Mouse (Mus musculus) CH12.LX (cell line): ENCODE data around the gene Prr15l. TPM values are rescaled to one million over a fixed set of nuclear protein-coding genes. Genes with fewer than 3 reads are reported as not detected.
A peak's percentile ranks its signal among the peaks of the same experiment; 100 is the strongest.

ENCODE experiments used
- DNase-seq: peaks from one replicate; pipeline ENCODE4 v3.0.0-alpha.2; 2013; ENCODE audit errors: extremely low read depth
- H3K27ac ChIP-seq: 2 replicates; pipeline ENCODE4 v1.5.1; 2012; ENCODE audit warnings: low read depth, mild to moderate bottlenecking, control low read depth, moderate library complexity; ENCODE audit not compliant: insufficient read depth
- H3K27me3 ChIP-seq: replicated peaks from 2 replicates; pipeline ENCODE3; 2012; ENCODE audit warnings: inconsistent platforms
- H3K36me3 ChIP-seq, 2 experiments: replicated peaks in 1 of 2; 2 replicates each; pipeline versions ENCODE3 to v1.6.1; 2012; ENCODE audit warnings: inconsistent platforms in 1 of 2, low read length in 1 of 2, mild to moderate bottlenecking in 1 of 2, mixed read lengths in 1 of 2, moderate library complexity in 1 of 2; ENCODE audit not compliant: control insufficient read depth in 1 of 2, insufficient read depth in 1 of 2
- H3K4me1 ChIP-seq, 2 experiments: 2 replicates each; pipeline ENCODE4 v1.6.1; 2012; ENCODE audit warnings: inconsistent platforms in 1 of 2, moderate library complexity in 1 of 2; ENCODE audit not compliant: insufficient read depth in 2 of 2, control insufficient read depth in 1 of 2
- H3K4me2 ChIP-seq: 2 replicates; pipeline ENCODE4 v1.6.1; 2012; ENCODE audit warnings: low read depth, mild to moderate bottlenecking, control low read depth; ENCODE audit not compliant: poor library complexity, insufficient read depth, severe bottlenecking
- H3K4me3 ChIP-seq, 3 experiments: fragments of 150-350 bp in 1 of 3; sonication (generic) in 1 of 3; replicated peaks in 1 of 3; 2 replicates each; pipeline versions ENCODE3 to v1.5.1; 2011 to 2012; ENCODE audit warnings: low read depth in 2 of 3, low read length in 2 of 3, mild to moderate bottlenecking in 2 of 3, moderate library complexity in 2 of 3, control low read depth in 1 of 3, improper control_type of control experiment in 1 of 3, inconsistent platforms in 1 of 3, mixed read lengths in 1 of 3; ENCODE audit not compliant: poor library complexity in 1 of 3
- H3K79me2 ChIP-seq: replicated peaks from 2 replicates; pipeline ENCODE4 v1.6.1; 2012; ENCODE audit warnings: mild to moderate bottlenecking, moderate library complexity; ENCODE audit not compliant: control insufficient read depth, poor library complexity, insufficient read depth, severe bottlenecking; ENCODE audit errors: extremely low read depth
- H3K9ac ChIP-seq: 2 replicates; pipeline ENCODE4 v1.6.1; 2012; ENCODE audit warnings: low read depth, mild to moderate bottlenecking, control low read depth, moderate library complexity; ENCODE audit not compliant: insufficient read depth
- H3K9me3 ChIP-seq: replicated peaks from 2 replicates; pipeline ENCODE3; 2012; ENCODE audit warnings: low read length, inconsistent platforms, mixed read lengths
- BHLHE40 ChIP-seq: IDR thresholded peaks from 2 replicates; pipeline ENCODE4 v1.6.1; 2011; ENCODE audit warnings: mild to moderate bottlenecking, low read depth, low read length, improper control_type of control experiment
- CHD1 ChIP-seq: IDR thresholded peaks from 2 replicates; pipeline ENCODE4 v1.6.1; 2012; ENCODE audit warnings: low read depth, low read length, improper control_type of control experiment, inconsistent platforms
- CHD2 ChIP-seq: IDR thresholded peaks from 2 replicates; pipeline ENCODE4 v1.6.1; 2011; ENCODE audit warnings: low read length, improper control_type of control experiment
- CTCF ChIP-seq, 2 experiments: IDR thresholded peaks in 1 of 2; conservative IDR thresholded peaks in 1 of 2; 2 replicates each; pipeline ENCODE4 v1.5.1; 2011 to 2012; ENCODE audit warnings: low read depth in 2 of 2, low read length in 2 of 2, improper control_type of control experiment in 1 of 2, inconsistent platforms in 1 of 2, mild to moderate bottlenecking in 1 of 2, moderate library complexity in 1 of 2
- E2F4 ChIP-seq: IDR thresholded peaks from 2 replicates; pipeline ENCODE4 v1.6.1; 2011; ENCODE audit warnings: low read depth, low read length, improper control_type of control experiment; ENCODE audit not compliant: insufficient replicate concordance
- ELF1 ChIP-seq: IDR thresholded peaks from 2 replicates; pipeline ENCODE4 v1.6.1; 2014; ENCODE audit warnings: low read depth, mild to moderate bottlenecking, inconsistent platforms, low read length, improper control_type of control experiment
- EP300 ChIP-seq: IDR thresholded peaks from 2 replicates; pipeline ENCODE4 v1.6.1; 2011; ENCODE audit warnings: low read length, improper control_type of control experiment
- ETS1 ChIP-seq: conservative IDR thresholded peaks from 2 replicates; pipeline ENCODE4 v1.6.1; 2012; ENCODE audit warnings: low read depth, mild to moderate bottlenecking, inconsistent platforms, low read length, improper control_type of control experiment, moderate library complexity
- GABPA ChIP-seq: IDR thresholded peaks from 2 replicates; pipeline ENCODE4 v1.6.1; 2012; ENCODE audit warnings: low read depth, low read length, improper control_type of control experiment, inconsistent platforms; ENCODE audit not compliant: insufficient replicate concordance
- HCFC1 ChIP-seq: IDR thresholded peaks from 2 replicates; pipeline ENCODE4 v1.6.1; 2012; ENCODE audit warnings: low read depth, mild to moderate bottlenecking, inconsistent platforms, low read length, improper control_type of control experiment
- IRF4 ChIP-seq: IDR thresholded peaks from 2 replicates; pipeline ENCODE4 v1.6.1; 2014; ENCODE audit warnings: low read depth, mild to moderate bottlenecking, inconsistent platforms, low read length, improper control_type of control experiment
- JUN ChIP-seq: IDR thresholded peaks from 2 replicates; pipeline ENCODE4 v1.6.1; 2011; ENCODE audit warnings: low read depth, mild to moderate bottlenecking, low read length, improper control_type of control experiment, moderate library complexity; ENCODE audit not compliant: insufficient read depth
- JUND ChIP-seq: conservative IDR thresholded peaks from 2 replicates; pipeline ENCODE4 v1.6.1; 2011; ENCODE audit warnings: low read depth, low read length, improper control_type of control experiment
- KAT2A ChIP-seq: IDR thresholded peaks from 2 replicates; pipeline ENCODE4 v1.6.1; 2012; ENCODE audit warnings: low read length, improper control_type of control experiment, inconsistent platforms; ENCODE audit not compliant: insufficient replicate concordance
- MAFK ChIP-seq: IDR thresholded peaks from 2 replicates; pipeline ENCODE4 v1.6.1; 2011; ENCODE audit warnings: low read length, improper control_type of control experiment; ENCODE audit not compliant: insufficient replicate concordance
- MAX ChIP-seq: IDR thresholded peaks from 2 replicates; pipeline ENCODE4 v1.6.1; 2011; ENCODE audit warnings: low read length, improper control_type of control experiment
- MAZ ChIP-seq: IDR thresholded peaks from 2 replicates; pipeline ENCODE4 v1.6.1; 2012; ENCODE audit warnings: low read depth, mild to moderate bottlenecking, inconsistent platforms, low read length, improper control_type of control experiment, moderate library complexity
- MEF2A ChIP-seq: IDR thresholded peaks from 2 replicates; pipeline ENCODE4 v1.6.1; 2014; ENCODE audit warnings: low read depth, mild to moderate bottlenecking, inconsistent platforms, low read length, improper control_type of control experiment, borderline replicate concordance
- MXI1 ChIP-seq: IDR thresholded peaks from 2 replicates; pipeline ENCODE4 v1.6.1; 2011; ENCODE audit warnings: mild to moderate bottlenecking, low read depth, low read length, improper control_type of control experiment
- MYC ChIP-seq: IDR thresholded peaks from 2 replicates; pipeline ENCODE4 v1.6.1; 2011; ENCODE audit warnings: low read depth, mild to moderate bottlenecking, improper control_type of control experiment, low read length
- NELFE ChIP-seq: IDR thresholded peaks from 2 replicates; pipeline ENCODE4 v1.6.1; 2011; ENCODE audit warnings: low read depth, low read length, improper control_type of control experiment
- NRF1 ChIP-seq: IDR thresholded peaks from 2 replicates; pipeline ENCODE4 v1.6.1; 2014; ENCODE audit warnings: low read depth, mild to moderate bottlenecking, inconsistent platforms, low read length, improper control_type of control experiment, moderate library complexity
- PAX5 ChIP-seq: IDR thresholded peaks from 2 replicates; pipeline ENCODE4 v1.6.1; 2012; ENCODE audit warnings: low read length, inconsistent platforms, mixed read lengths
- POLR2A ChIP-seq: IDR thresholded peaks from 2 replicates; pipeline ENCODE4 v1.6.1; 2011; ENCODE audit warnings: low read depth, mild to moderate bottlenecking, improper control_type of control experiment, low read length
- POLR2AphosphoS2 ChIP-seq: IDR thresholded peaks from 2 replicates; pipeline ENCODE4 v1.6.1; 2011; ENCODE audit warnings: low read depth, low read length, improper control_type of control experiment
- RAD21 ChIP-seq: IDR thresholded peaks from 2 replicates; pipeline ENCODE4 v1.6.1; 2011; ENCODE audit warnings: low read depth, mild to moderate bottlenecking, low read length, improper control_type of control experiment, moderate library complexity
- RCOR1 ChIP-seq: conservative IDR thresholded peaks from 2 replicates; pipeline ENCODE4 v1.6.1; 2012; ENCODE audit warnings: low read depth, mild to moderate bottlenecking, inconsistent platforms, low read length, improper control_type of control experiment
- SIN3A ChIP-seq: IDR thresholded peaks from 2 replicates; pipeline ENCODE4 v1.6.1; 2012; ENCODE audit warnings: low read length, improper control_type of control experiment, inconsistent platforms
- SMC3 ChIP-seq: IDR thresholded peaks from 2 replicates; pipeline ENCODE4 v1.6.1; 2011; ENCODE audit warnings: low read depth, low read length, improper control_type of control experiment
- TBP ChIP-seq: conservative IDR thresholded peaks from 2 replicates; pipeline ENCODE4 v1.6.1; 2011; ENCODE audit warnings: low read depth, low read length, improper control_type of control experiment
- TCF12 ChIP-seq: IDR thresholded peaks from 2 replicates; pipeline ENCODE4 v1.6.1; 2014; ENCODE audit warnings: low read depth, mild to moderate bottlenecking, inconsistent platforms, low read length, improper control_type of control experiment
- UBTF ChIP-seq: IDR thresholded peaks from 2 replicates; pipeline ENCODE4 v1.6.1; 2012; ENCODE audit warnings: low read depth, mild to moderate bottlenecking, inconsistent platforms, low read length, improper control_type of control experiment, moderate library complexity
- USF1 ChIP-seq: IDR thresholded peaks from 2 replicates; pipeline ENCODE4 v1.6.1; 2014; ENCODE audit warnings: low read depth, mild to moderate bottlenecking, inconsistent platforms, low read length, improper control_type of control experiment
- USF2 ChIP-seq: conservative IDR thresholded peaks from 2 replicates; pipeline ENCODE4 v1.6.1; 2011; ENCODE audit warnings: low read depth, low read length, improper control_type of control experiment
- ZC3H11A ChIP-seq: IDR thresholded peaks from 2 replicates; pipeline ENCODE4 v1.6.1; 2012; ENCODE audit warnings: low read depth, mild to moderate bottlenecking, inconsistent platforms, low read length, improper control_type of control experiment
- ZKSCAN1 ChIP-seq: IDR thresholded peaks from 2 replicates; pipeline ENCODE4 v1.6.1; 2012; ENCODE audit warnings: low read depth, inconsistent platforms, low read length, improper control_type of control experiment, borderline replicate concordance
- ZMIZ1 ChIP-seq: IDR thresholded peaks from 2 replicates; pipeline ENCODE4 v1.6.1; 2012; ENCODE audit warnings: low read depth, mild to moderate bottlenecking, inconsistent platforms, low read length, improper control_type of control experiment
- ZNF384 ChIP-seq: IDR thresholded peaks from 2 replicates; pipeline ENCODE4 v1.6.1; 2012; ENCODE audit warnings: low read depth, low read length, improper control_type of control experiment, inconsistent platforms
- dilution Hi-C: fragments of 300-500 bp; cut with MboI; formaldehyde crosslinking; loops from 2 replicates; pipeline ENCODE4 v1.14.3; 2020; ENCODE audit warnings: low sequenced_read_pairs; ENCODE audit not compliant: extremely low pct_unique_long_range_greater_than_20kb, extremely low pct_ligation_motif_present
- in situ Hi-C: fragments of 300-500 bp; cut with MboI; formaldehyde crosslinking; loops from 3 replicates; pipeline ENCODE4 v1.14.3; 2019; ENCODE audit warnings: low sequenced_read_pairs, low pct_ligation_motif_present, low pct_unique_long_range_greater_than_20kb, mixed read lengths
- polyA plus RNA-seq: library from polyadenylated mRNA; unstranded; fragments of >175 nt; gene quantifications from 2 replicates; pipeline ENCODE4 v1.2.1, GENCODE M21; 2012; ENCODE audit warnings: low read depth; ENCODE audit not compliant: insufficient read length
- total RNA-seq, 2 experiments: library from RNA; depleted of rRNA; stranded (reverse); fragments of 300-350 nt in 1 of 2; fragments of >200 nt in 1 of 2; gene quantifications; 2 replicates each; pipeline ENCODE4 v1.2.3; 2012 to 2014

Gene Prr15l
- total and polyA plus RNA-seq, 3 experiments, result 0.08 to 0.31 TPM; not detected in 1

DNA sequence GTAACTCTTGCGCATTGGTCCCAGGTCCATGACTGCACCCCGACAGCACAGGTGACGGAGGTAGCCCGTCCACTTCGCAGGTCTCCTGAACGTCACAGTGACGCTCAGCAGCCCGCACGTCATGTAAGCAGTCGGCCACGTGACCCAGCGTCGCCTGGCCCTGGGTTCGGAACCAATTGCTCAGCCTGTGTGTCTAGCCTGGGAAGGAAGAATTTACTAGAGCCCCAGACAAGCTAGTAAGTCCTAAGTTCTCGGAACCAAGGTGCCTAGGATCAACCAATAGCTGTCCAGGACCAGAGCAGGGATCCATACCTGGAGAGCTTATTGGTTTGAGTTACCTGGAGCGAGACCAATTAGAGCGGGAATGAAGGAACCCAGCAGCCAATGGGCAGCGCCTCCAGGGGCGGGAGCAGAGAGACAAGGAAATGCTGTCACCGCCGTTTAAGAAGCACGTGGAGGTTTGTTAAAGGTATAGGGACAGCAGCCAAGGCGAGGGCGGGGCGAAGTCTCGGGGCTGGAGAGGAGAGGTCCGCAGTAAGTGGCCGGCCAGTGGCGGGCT, 15.9 kb downstream of the Prr15l start, which contains the start of gene Pnpo:
Pnpo (minus strand) TSS at position 241 of the 559 bp plus-strand sequence.
- Histone ChIP-seq H3K27ac (peak within 1 kb of the TSS; percentile 48; the same call in 1 of the 2 replicates), H3K4me1 (peaks cover 9 to 69% of the 10 kb centered on the region in 2 experiments), H3K36me3 (peaks cover 25 to 62% of the 10 kb centered on the region in 2 experiments), H3K4me2 (peak within 1 kb of the TSS; percentile 86), H3K27me3 (no peaks in the 10 kb centered on the region), H3K4me3 (peak within 1 kb of the TSS; percentile 70 to 93 (median 86)), H3K9me3 (no peaks in the 10 kb centered on the region), H3K9ac (peak within 1 kb of the TSS; percentile 53), H3K79me2 (peaks cover 11% of the 10 kb centered on the region; the same call in 1 of the 2 replicates)
- dilution Hi-C loops (no loop called here), in situ Hi-C loops (no loop called here)
- TF ChIP-seq TBP (peak; percentile 56; the same call in 1 of the 2 replicates), CHD2 (peak; percentile 95), E2F4 (peak; percentile 84; the same call in 1 of the 2 replicates), RCOR1 (no peak), JUN (no peak), ZC3H11A (no peak), SMC3 (no peak), EP300 (no peak), MXI1 (peak; percentile 100), MAFK (no peak), KAT2A (no peak), BHLHE40 (peak; percentile 87), ELF1 (peak; percentile 96), MAZ (peak; percentile 82), TCF12 (peak; percentile 55), USF1 (peak; percentile 92), POLR2AphosphoS2 (peak; percentile 60; the same call in 1 of the 2 replicates), NELFE (peak; percentile 75), USF2 (peak; percentile 92), RAD21 (no peak), GABPA (peak; percentile 46; the same call in 1 of the 2 replicates), ZKSCAN1 (no peak), ZNF384 (no peak), MEF2A (peak; percentile 47; the same call in 1 of the 2 replicates), NRF1 (peak; percentile 40; the same call in 1 of the 2 replicates), ZMIZ1 (peak; percentile 43; the same call in 1 of the 2 replicates), SIN3A (peak; percentile 99), IRF4 (no peak; the same call in 1 of the 2 replicates), JUND (no peak), PAX5 (no peak), CTCF (conservative IDR thresholded peaks at IDR 0.05 in 1 of 2, IDR thresholded peaks at IDR 0.05 in 1 of 2; ENCODE audit: low read depth in 2 of 2, low read length in 2 of 2) (no peak), MAX (peak; percentile 100), CHD1 (no peak), UBTF (no peak), MYC (peak; percentile 100), ETS1 (peak; percentile 67), POLR2A (peak; percentile 76), HCFC1 (peak; percentile 75)
- DNase-seq, result peak; percentile 100
